Mouse (Mus musculus): ENCODE results near the gene Ankrd13b. TPM values are rescaled to one million over a fixed set of nuclear protein-coding genes. Genes with fewer than 3 reads are reported as not detected.

Gene Ankrd13b
- total and polyA plus RNA-seq, 3 experiments, result 0.41 to 1.3 TPM; not detected in 1

- DNase-seq (ENCODE audit: low spot score) (peak; percentile 64), ATAC-seq (ENCODE audit: extremely low read depth, insufficient number of reproducible peaks, low FRiP score, poor library complexity, severe bottlenecking) (no peak)
- no peak for TF ChIP-seq CTCF (IDR thresholded peaks at IDR 0.05; ENCODE audit: low read depth, low read length)
- TF ChIP-seq GATA1 (IDR thresholded peaks at IDR 0.05; ENCODE audit: borderline replicate concordance, low read length), result no peak
- TF ChIP-seq GATA2 (IDR thresholded peaks at IDR 0.05; ENCODE audit: borderline replicate concordance, low read depth, low read length), result no peak
- TF ChIP-seq TAL1 (conservative IDR thresholded peaks at IDR 0.05; ENCODE audit: low read depth, low read length), result no peak
- TF ChIP-seq POLR2AphosphoS5 (IDR thresholded peaks at IDR 0.05; ENCODE audit: insufficient replicate concordance, low read depth, low read length), result no peak
- H3K27me3 ChIP-seq (ENCODE audit: insufficient read depth, low read length), result peaks cover 43% of the 10 kb centered on the region
- H3K36me3 ChIP-seq (replicated peaks), result no peaks in the 10 kb centered on the region
- no peak overlapping the region for H3K4me3 ChIP-seq (ENCODE audit: low read depth, low read length)
- H3K4me1 ChIP-seq (ENCODE audit: insufficient read depth, low read depth, low read length), result peaks cover 27% of the 10 kb centered on the region
- no peaks in the 10 kb centered on the region for H3K9me3 ChIP-seq (replicated peaks)
Observed at GRCm38 (mm10) chr11:77520601-77521529, 31.4 kb upstream of the Ankrd13b start.

GRCm38 (mm10) chr11:77519043-77519442, 29.6 kb upstream of the Ankrd13b start, which contains the start of gene Gm10392:
TSS of gene Gm10392 (minus strand) at chr11:77519198.
- H3K4me1 ChIP-seq (ENCODE audit: insufficient read depth, low read depth, low read length), result peaks cover 46% of the 10 kb centered on the region
- H3K9me3 ChIP-seq (replicated peaks), result no peaks in the 10 kb centered on the region
- H3K27me3 ChIP-seq (ENCODE audit: insufficient read depth, low read length), result peaks cover 59% of the 10 kb centered on the region
- no peaks in the 10 kb centered on the region for H3K36me3 ChIP-seq (replicated peaks)
- TF ChIP-seq GATA2 (IDR thresholded peaks at IDR 0.05; ENCODE audit: borderline replicate concordance, low read depth, low read length) (no peak), GATA1 (IDR thresholded peaks at IDR 0.05; ENCODE audit: borderline replicate concordance, low read length) (no peak), CTCF (IDR thresholded peaks at IDR 0.05; ENCODE audit: low read depth, low read length) (no peak), TAL1 (conservative IDR thresholded peaks at IDR 0.05; ENCODE audit: low read depth, low read length) (no peak), POLR2AphosphoS5 (IDR thresholded peaks at IDR 0.05; ENCODE audit: insufficient replicate concordance, low read depth, low read length) (no peak)
- no peak within 1 kb of the TSS for H3K4me3 ChIP-seq (ENCODE audit: low read depth, low read length)
- ATAC-seq (ENCODE audit: extremely low read depth, insufficient number of reproducible peaks, low FRiP score, poor library complexity, severe bottlenecking) (no peak), DNase-seq (ENCODE audit: low spot score) (no peak)

- DNase-seq (ENCODE audit: low spot score), result no peak
- H3K4me3 ChIP-seq (ENCODE audit: low read depth, low read length), result no peak overlapping the region
- H3K9me3 ChIP-seq (replicated peaks), result no peaks in the 10 kb centered on the region
- no peak for TF ChIP-seq GATA2 (IDR thresholded peaks at IDR 0.05; ENCODE audit: borderline replicate concordance, low read depth, low read length)
- no peak for TF ChIP-seq TAL1 (conservative IDR thresholded peaks at IDR 0.05; ENCODE audit: low read depth, low read length)
- H3K36me3 ChIP-seq (replicated peaks), result no peaks in the 10 kb centered on the region
- H3K4me1 ChIP-seq (ENCODE audit: insufficient read depth, low read depth, low read length), result peaks cover 53% of the 10 kb centered on the region
- peaks cover 59% of the 10 kb centered on the region for H3K27me3 ChIP-seq (ENCODE audit: insufficient read depth, low read length)
- no peak for ATAC-seq (ENCODE audit: extremely low read depth, insufficient number of reproducible peaks, low FRiP score, poor library complexity, severe bottlenecking)
Observed at GRCm38 (mm10) chr11:77518051-77518798, 28.7 kb upstream of the Ankrd13b start.

- ATAC-seq (ENCODE audit: extremely low read depth, insufficient number of reproducible peaks, low FRiP score, poor library complexity, severe bottlenecking) (no peak), DNase-seq (ENCODE audit: low spot score) (no peak)
- Histone ChIP-seq H3K4me3 (ENCODE audit: low read depth, low read length) (no peak overlapping the region), H3K27me3 (ENCODE audit: insufficient read depth, low read length) (peaks cover 53% of the 10 kb centered on the region), H3K9me3 (replicated peaks) (no peaks in the 10 kb centered on the region), H3K4me1 (ENCODE audit: insufficient read depth, low read depth, low read length) (peaks cover 64% of the 10 kb centered on the region), H3K36me3 (replicated peaks) (no peaks in the 10 kb centered on the region)
- no peak for TF ChIP-seq CTCF (IDR thresholded peaks at IDR 0.05; ENCODE audit: low read depth, low read length)
- TF ChIP-seq GATA2 (IDR thresholded peaks at IDR 0.05; ENCODE audit: borderline replicate concordance, low read depth, low read length), result no peak
- no peak for TF ChIP-seq GATA1 (IDR thresholded peaks at IDR 0.05; ENCODE audit: borderline replicate concordance, low read length)
- no peak for TF ChIP-seq POLR2AphosphoS5 (IDR thresholded peaks at IDR 0.05; ENCODE audit: insufficient replicate concordance, low read depth, low read length)
- TF ChIP-seq TAL1 (conservative IDR thresholded peaks at IDR 0.05; ENCODE audit: low read depth, low read length), result no peak
Observed at GRCm38 (mm10) chr11:77516553-77517425, 27.3 kb upstream of the Ankrd13b start.

- TF ChIP-seq GATA1 (IDR thresholded peaks at IDR 0.05; ENCODE audit: borderline replicate concordance, low read length) (no peak), TAL1 (conservative IDR thresholded peaks at IDR 0.05; ENCODE audit: low read depth, low read length) (no peak), POLR2AphosphoS5 (IDR thresholded peaks at IDR 0.05; ENCODE audit: insufficient replicate concordance, low read depth, low read length) (no peak), GATA2 (IDR thresholded peaks at IDR 0.05; ENCODE audit: borderline replicate concordance, low read depth, low read length) (no peak), CTCF (IDR thresholded peaks at IDR 0.05; ENCODE audit: low read depth, low read length) (no peak)
- Histone ChIP-seq H3K27me3 (ENCODE audit: insufficient read depth, low read length) (peaks cover 53% of the 10 kb centered on the region), H3K36me3 (replicated peaks) (no peaks in the 10 kb centered on the region), H3K4me1 (ENCODE audit: insufficient read depth, low read depth, low read length) (peaks cover 61% of the 10 kb centered on the region), H3K9me3 (replicated peaks) (no peaks in the 10 kb centered on the region), H3K4me3 (ENCODE audit: low read depth, low read length) (peak within 1 kb of the TSS; percentile 72)
- DNase-seq (ENCODE audit: low spot score) (no peak), ATAC-seq (ENCODE audit: extremely low read depth, insufficient number of reproducible peaks, low FRiP score, poor library complexity, severe bottlenecking) (no peak)
Observed at GRCm38 (mm10) chr11:77515637-77516552, 26.4 kb upstream of the Ankrd13b start, which contains the start of gene Trp53i13. TSS of gene Trp53i13 (minus strand) at chr11:77515980.

All from G1E (cell line).